Mouse (Mus musculus) hindbrain, embryonic 11.5 days (tissue): ENCODE results near the gene Prr14. TPM values are rescaled to one million over a fixed set of nuclear protein-coding genes. Genes with fewer than 3 reads are reported as not detected.

Source experiments
- ATAC-seq: fragments of 200-750 bp; cut with Nextera tagmentation; 2 replicates; pipeline ENCODE4 v1.8.0; 2017; ENCODE audit warnings: mild to moderate bottlenecking, moderate TSS enrichment, moderate library complexity; ENCODE audit not compliant: low FRiP score
- DNase-seq: peaks from one replicate; pipeline ENCODE4 v3.0.0-alpha.2; 2015; ENCODE audit warnings: low spot score
- H3K27ac ChIP-seq: fragments of 300-500 bp; sonication (generic); 2 replicates; pipeline ENCODE4 v1.5.1; 2014; ENCODE audit warnings: mild to moderate bottlenecking, low read depth, low read length
- H3K27me3 ChIP-seq: fragments of 300-500 bp; sonication (generic); 2 replicates; pipeline ENCODE4 v1.6.1; 2014; ENCODE audit warnings: mild to moderate bottlenecking, low read length, moderate library complexity, mixed read lengths; ENCODE audit not compliant: control insufficient read depth, insufficient read depth
- H3K36me3 ChIP-seq: fragments of 300-500 bp; sonication (generic); 2 replicates; pipeline ENCODE4 v1.6.1; 2014; ENCODE audit warnings: mild to moderate bottlenecking, low read length, moderate library complexity, mixed read lengths; ENCODE audit not compliant: control insufficient read depth, insufficient read depth
- H3K4me1 ChIP-seq: fragments of 300-500 bp; sonication (generic); replicated peaks from 2 replicates; pipeline ENCODE4 v1.6.1; 2014; ENCODE audit warnings: low read length, mixed read lengths; ENCODE audit not compliant: control insufficient read depth, insufficient read depth
- H3K4me2 ChIP-seq: fragments of 300-500 bp; sonication (generic); replicated peaks from 2 replicates; pipeline ENCODE4 v1.6.1; 2014; ENCODE audit warnings: mild to moderate bottlenecking, low read depth, low read length
- H3K4me3 ChIP-seq: fragments of 300-500 bp; sonication (generic); 2 replicates; pipeline ENCODE4 v1.5.1; 2014; ENCODE audit warnings: low read depth, low read length
- H3K9ac ChIP-seq: fragments of 300-500 bp; sonication (generic); 2 replicates; pipeline ENCODE4 v1.6.1; 2014; ENCODE audit warnings: low read depth, low read length
- H3K9me3 ChIP-seq: fragments of 300-500 bp; sonication (generic); 2 replicates; pipeline ENCODE4 v1.6.1; 2016; ENCODE audit warnings: low read length; ENCODE audit not compliant: control insufficient read depth
- WGBS: fragments of 180-500 bp; shearing (Covaris S2); extraction: QIAGEN DNeasy Blood & Tissue Kit; methylation state at CpG from one replicate; pipeline ENCODE4 v1.1.7; 2014; 5-methylcytosine and 5-hydroxymethylcytosine counted together
- polyA plus RNA-seq: library from polyadenylated mRNA; unstranded; fragments of >200 nt; fragmentation: Nextera tagmentation; extraction: Ambion mirVana; gene quantifications from 2 replicates; pipeline ENCODE4 v1.2.1, GENCODE M21; 2014

The Prr14 gene
- polyA plus RNA-seq, 1 experiment from 2014 or later: 72.1 TPM

GRCm38 (mm10) chr7:127512231-127513015, 53.0 kb downstream of the Prr14 start:
- DNase-seq: peak; percentile 96

DNA sequence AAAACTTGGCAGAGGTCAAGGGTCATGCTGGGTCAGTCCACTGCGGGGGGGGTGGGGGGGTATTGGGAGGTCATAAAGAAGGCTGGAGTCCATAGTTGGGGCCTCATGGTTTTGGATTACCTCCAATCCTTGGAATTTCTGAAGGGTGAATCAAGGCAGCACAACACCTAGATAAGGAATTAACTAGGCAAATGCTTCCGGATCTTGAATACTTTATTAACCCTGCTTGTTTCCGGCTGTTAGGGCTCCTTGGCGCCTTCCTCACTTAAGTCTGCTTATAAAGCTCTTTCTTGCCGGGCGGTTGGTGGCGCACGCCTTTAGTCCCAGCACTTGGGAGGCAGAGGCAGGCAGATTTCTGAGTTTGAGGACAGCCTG, 53.6 kb downstream of the Prr14 start:
- WGBS: 52% methylated on average over 8 of the region's 8 CpGs
- Histone ChIP-seq H3K9me3 (no peaks in the 10 kb centered on the region), H3K4me1 (peaks cover 3% of the 10 kb centered on the region; the same call in 1 of the 2 replicates), H3K27me3 (no peaks in the 10 kb centered on the region), H3K36me3 (peaks cover 3% of the 10 kb centered on the region; the same call in 1 of the 2 replicates), H3K9ac (peak overlapping the region; percentile 72), H3K27ac (peak overlapping the region; percentile 93), H3K4me2 (peak overlapping the region; percentile 56), H3K4me3 (peak overlapping the region; percentile 85)
- no peak for DNase-seq
- ATAC-seq: 0 out of 2 replicates have a peak, but pooled peaks have one; percentile 1

More at GRCm38 (mm10) chr7:127512231-127513015, 53.0 kb downstream of the Prr14 start:
- WGBS: under 1% methylated on average over 62 of the region's 93 CpGs
- Histone ChIP-seq H3K9ac (peak overlapping the region; percentile 72), H3K27ac (peak overlapping the region; percentile 93), H3K27me3 (no peaks in the 10 kb centered on the region), H3K4me1 (peaks cover 3% of the 10 kb centered on the region; the same call in 1 of the 2 replicates), H3K36me3 (peaks cover 3% of the 10 kb centered on the region; the same call in 1 of the 2 replicates), H3K4me2 (peak overlapping the region; percentile 56), H3K4me3 (peak overlapping the region; percentile 85), H3K9me3 (no peaks in the 10 kb centered on the region)
- peak; percentile 87 for ATAC-seq

DNA sequence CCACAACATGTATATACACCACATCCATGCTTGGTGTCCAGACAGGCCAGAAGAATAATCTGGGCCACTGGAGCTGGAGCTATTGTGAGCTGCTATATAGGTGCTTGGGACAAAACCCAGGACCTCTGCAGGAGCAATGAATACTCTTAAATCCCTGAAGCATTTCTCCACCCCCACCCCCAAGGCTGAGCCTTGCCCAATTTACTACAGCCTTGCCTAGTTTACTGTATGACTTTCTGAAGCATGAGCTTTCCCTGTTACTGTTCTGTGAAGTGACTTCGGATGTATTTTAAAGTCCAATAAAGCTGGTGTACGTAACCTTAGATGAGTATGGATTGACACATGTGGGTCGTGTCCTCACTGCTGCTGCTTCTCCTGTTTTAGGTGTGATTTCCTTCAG, 54.4 kb downstream of the Prr14 start:
- Histone ChIP-seq H3K4me1 (peaks cover 3% of the 10 kb centered on the region; the same call in 1 of the 2 replicates), H3K4me2 (no peak overlapping the region), H3K36me3 (peaks cover 3% of the 10 kb centered on the region; the same call in 1 of the 2 replicates), H3K27ac (no peak overlapping the region), H3K27me3 (no peaks in the 10 kb centered on the region), H3K9ac (no peak overlapping the region), H3K4me3 (peak overlapping the region; percentile 85; the same call in 1 of the 2 replicates), H3K9me3 (no peaks in the 10 kb centered on the region)
- DNase-seq (no peak), ATAC-seq (no peak)
- 92% methylated on average over 3 of the region's 3 CpGs for WGBS

DNA sequence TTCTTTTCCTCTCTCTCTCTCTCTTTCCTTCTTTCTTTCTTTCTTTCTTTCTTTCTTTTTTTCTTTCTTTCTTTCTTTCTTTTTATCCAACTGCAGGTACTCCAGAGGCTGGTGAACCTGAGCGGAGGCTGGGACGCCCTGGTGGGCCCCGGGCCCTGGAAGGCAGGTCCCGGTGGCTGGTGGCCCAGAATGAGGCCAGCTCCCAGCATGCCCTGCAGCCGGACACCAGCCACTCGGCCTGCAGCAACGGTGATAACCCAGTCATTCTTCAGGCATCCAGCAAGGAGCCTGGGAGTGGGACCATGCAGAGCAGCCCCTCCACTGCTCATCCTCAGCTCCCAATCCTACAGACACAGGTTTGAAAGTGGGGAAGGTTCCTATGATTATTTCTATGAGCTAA, 56.4 kb downstream of the Prr14 start:
- peaks cover 10% of the 10 kb centered on the region; the same call in 1 of the 2 replicates for H3K36me3 ChIP-seq
- H3K27ac ChIP-seq: no peak overlapping the region
- WGBS: 94% methylated on average over 7 of the region's 7 CpGs
- DNase-seq (no peak), ATAC-seq (no peak)
- H3K4me1 ChIP-seq: peaks cover 3% of the 10 kb centered on the region; the same call in 1 of the 2 replicates
- H3K27me3 ChIP-seq: no peaks in the 10 kb centered on the region
- H3K4me2 ChIP-seq: no peak overlapping the region
- H3K4me3 ChIP-seq: no peak overlapping the region
- H3K9me3 ChIP-seq: no peaks in the 10 kb centered on the region
- H3K9ac ChIP-seq: no peak overlapping the region

- no peak overlapping the region for H3K27ac ChIP-seq
- DNase-seq: no peak
- no peak overlapping the region for H3K9ac ChIP-seq
- H3K36me3 ChIP-seq: peaks cover 10% of the 10 kb centered on the region; the same call in 1 of the 2 replicates
- no peaks in the 10 kb centered on the region for H3K4me1 ChIP-seq
- ATAC-seq: no peak
- no peak overlapping the region for H3K4me2 ChIP-seq
- 97% methylated on average over 6 of the region's 7 CpGs for WGBS
- H3K9me3 ChIP-seq: no peaks in the 10 kb centered on the region
- H3K4me3 ChIP-seq: no peak overlapping the region
- H3K27me3 ChIP-seq: no peaks in the 10 kb centered on the region
These were observed 56.9 kb downstream of the Prr14 start for GRCm38 (mm10) chr7:127516344-127516743.

GRCm38 (mm10) chr7:127519284-127519683, 59.9 kb downstream of the Prr14 start, which contains the start of gene Gm42715:
Gene Gm42715, plus strand, starts transcription at chr7:127519584.
- 95% methylated on average over 3 of the region's 3 CpGs for WGBS
- Histone ChIP-seq H3K9me3 (no peaks in the 10 kb centered on the region), H3K4me3 (no peak within 1 kb of the TSS), H3K4me1 (no peaks in the 10 kb centered on the region), H3K9ac (no peak within 1 kb of the TSS), H3K36me3 (peaks cover 14% of the 10 kb centered on the region; the same call in 1 of the 2 replicates), H3K27me3 (no peaks in the 10 kb centered on the region), H3K27ac (no peak within 1 kb of the TSS), H3K4me2 (no peak within 1 kb of the TSS)
- DNase-seq (no peak), ATAC-seq (no peak)

Other genes starting within 250 kb of the Prr14 start
- gene Zfp553, start 226.6 kb upstream of the Prr14 start, polyA plus RNA-seq: 26.5 and 29.7 TPM in 2 replicates
- gene Sept1, start 226.5 kb upstream of the Prr14 start, polyA plus RNA-seq: 23.7 and 30.0 TPM in 2 replicates
- 53.2 and 54.0 TPM in 2 replicates for gene Zfp771, start 215.3 kb upstream of the Prr14 start, polyA plus RNA-seq
- gene Dctpp1, start 198.9 kb upstream of the Prr14 start, polyA plus RNA-seq: 193 and 214 TPM in 2 replicates
- gene Sephs2, start 185.6 kb upstream of the Prr14 start, polyA plus RNA-seq: 80.8 and 86.6 TPM in 2 replicates
- 0.54 and 0.56 TPM in 2 replicates for gene Itgal, start 163.4 kb upstream of the Prr14 start, polyA plus RNA-seq
- gene Zfp768, start 114.0 kb upstream of the Prr14 start, polyA plus RNA-seq: 5.1 and 5.7 TPM in 2 replicates
- gene Zfp747, start 83.6 kb upstream of the Prr14 start, polyA plus RNA-seq: 6.7 and 9.6 TPM in 2 replicates
- gene 9130019O22Rik, start 72.4 kb upstream of the Prr14 start, polyA plus RNA-seq: 5.4 and 6.2 TPM in 2 replicates
- 6.1 and 6.3 TPM in 2 replicates for gene E430018J23Rik, start 66.0 kb upstream of the Prr14 start, polyA plus RNA-seq
- gene Zfp764, start 52.8 kb upstream of the Prr14 start, polyA plus RNA-seq: 6.9 and 8.1 TPM in 2 replicates
- gene Zfp688, start 37.5 kb upstream of the Prr14 start, polyA plus RNA-seq: 29.8 and 33.6 TPM in 2 replicates
- gene Zfp689, start 10.5 kb upstream of the Prr14 start, polyA plus RNA-seq: 12.8 and 13.5 TPM in 2 replicates
- gene Fbrs, start 19.6 kb downstream of the Prr14 start, polyA plus RNA-seq: 10.5 and 15.1 TPM in 2 replicates
- gene Srcap, start 52.4 kb downstream of the Prr14 start, polyA plus RNA-seq: 58.1 and 81.5 TPM in 2 replicates
- gene Gm42715, start 60.0 kb downstream of the Prr14 start, polyA plus RNA-seq: 20.0 and 26.0 TPM in 2 replicates
- 7.7 and 8.6 TPM in 2 replicates for gene Tmem265, start 101.8 kb downstream of the Prr14 start, polyA plus RNA-seq
- gene Phkg2, start 113.7 kb downstream of the Prr14 start, polyA plus RNA-seq: 50.4 and 54.0 TPM in 2 replicates
- gene Ccdc189, start 129.0 kb downstream of the Prr14 start, polyA plus RNA-seq: 11.9 and 16.4 TPM in 2 replicates
- 31.4 and 33.6 TPM in 2 replicates for gene Rnf40, start 129.2 kb downstream of the Prr14 start, polyA plus RNA-seq
- gene Zfp629, start 156.2 kb downstream of the Prr14 start, polyA plus RNA-seq: 28.0 and 31.0 TPM in 2 replicates
- gene Bcl7c, start 249.3 kb downstream of the Prr14 start, polyA plus RNA-seq: 58.4 and 61.5 TPM in 2 replicates